Mouse (Mus musculus) cerebellum, postnatal 36 days (tissue): ENCODE measurements around the gene Map7d1.

Experiments
- DNase-seq, 2 experiments: peaks; one replicate each; pipeline ENCODE4 v3.0.0; 2021 to 2022; ENCODE audit warnings: mixed read lengths in 2 of 2

Gene Map7d1

DNA sequence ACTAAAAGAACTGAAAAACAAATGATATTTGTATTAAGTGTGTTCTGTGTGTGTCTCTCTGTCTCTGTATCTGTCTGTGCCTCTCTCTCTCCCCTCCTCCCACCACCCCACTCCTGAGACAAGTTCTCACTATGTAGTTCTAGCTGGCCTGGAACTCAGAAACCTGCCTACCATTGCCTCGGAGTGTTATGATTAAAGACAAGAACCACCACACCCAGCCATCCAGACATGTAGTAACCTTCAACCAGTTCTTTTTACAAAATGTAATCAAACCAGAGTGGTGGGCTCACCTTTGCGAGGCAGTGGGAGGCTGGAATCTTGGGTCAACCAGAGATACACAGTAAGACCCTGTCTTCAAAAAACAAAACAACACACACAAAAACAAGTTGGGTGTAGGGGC is 55.5 kb downstream of the Map7d1 start:
- no peak for DNase-seq

DNA sequence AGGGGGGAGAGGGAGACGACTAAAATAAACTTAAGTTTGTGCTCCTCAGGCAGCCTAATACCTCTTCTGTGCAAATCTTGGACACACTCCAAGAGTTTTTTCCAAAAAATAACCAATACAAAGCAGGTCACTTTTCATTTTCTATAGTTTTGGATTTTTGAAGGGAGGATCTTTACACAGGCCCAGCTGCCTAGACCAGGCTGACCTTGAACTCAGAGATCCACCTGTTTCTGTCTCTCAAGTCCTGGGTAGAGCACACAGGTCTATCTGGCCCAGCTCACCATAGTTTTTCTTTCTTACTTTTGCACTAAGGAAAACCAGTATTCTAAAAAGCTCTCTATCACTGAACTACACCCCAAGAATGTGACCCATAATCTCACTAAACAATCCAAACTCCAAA is 56.1 kb downstream of the Map7d1 start:
- DNase-seq: no peak

DNA sequence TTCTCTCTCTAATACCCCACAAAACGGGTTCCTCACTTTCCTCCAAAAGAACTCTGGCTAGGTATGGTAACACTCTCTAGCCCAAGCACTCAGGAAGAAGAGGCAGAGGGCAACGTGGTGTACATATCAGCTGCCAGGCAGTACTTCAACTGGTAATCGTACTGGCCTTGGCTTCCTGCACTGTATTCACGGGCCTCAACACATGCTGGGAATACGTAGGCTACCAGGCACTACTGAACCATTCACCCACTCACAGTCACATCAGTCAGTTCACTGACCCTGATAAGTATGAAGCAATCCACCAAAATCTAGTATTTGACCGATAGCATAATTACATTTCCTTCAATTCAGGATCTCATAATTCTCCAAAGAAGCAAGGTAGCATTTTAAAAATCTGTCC is 56.6 kb downstream of the Map7d1 start:
- DNase-seq: no peak

DNA sequence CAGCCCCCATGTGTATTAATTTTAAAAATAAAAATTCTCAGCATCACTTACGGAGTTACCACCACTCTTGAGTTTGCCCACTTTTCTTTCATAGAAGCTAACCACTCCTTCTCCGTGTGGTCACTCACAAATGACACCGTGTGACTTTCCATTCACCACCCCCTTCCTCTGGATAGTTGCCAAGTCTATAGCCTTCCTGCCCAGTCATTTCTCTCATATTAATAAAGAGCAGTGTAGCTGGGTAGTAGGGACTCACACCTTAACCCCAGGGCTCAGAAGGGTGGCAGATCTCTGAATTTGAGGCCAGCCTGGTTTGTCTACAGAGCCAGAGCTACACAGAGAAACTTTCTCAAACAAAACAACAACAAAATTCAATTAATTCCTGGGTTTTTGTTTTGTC is 58.7 kb downstream of the Map7d1 start:
- no peak for DNase-seq

GRCm38 (mm10) chr4:126194916-126195315 is 61.2 kb downstream of the Map7d1 start:
- no peak for DNase-seq

DNA sequence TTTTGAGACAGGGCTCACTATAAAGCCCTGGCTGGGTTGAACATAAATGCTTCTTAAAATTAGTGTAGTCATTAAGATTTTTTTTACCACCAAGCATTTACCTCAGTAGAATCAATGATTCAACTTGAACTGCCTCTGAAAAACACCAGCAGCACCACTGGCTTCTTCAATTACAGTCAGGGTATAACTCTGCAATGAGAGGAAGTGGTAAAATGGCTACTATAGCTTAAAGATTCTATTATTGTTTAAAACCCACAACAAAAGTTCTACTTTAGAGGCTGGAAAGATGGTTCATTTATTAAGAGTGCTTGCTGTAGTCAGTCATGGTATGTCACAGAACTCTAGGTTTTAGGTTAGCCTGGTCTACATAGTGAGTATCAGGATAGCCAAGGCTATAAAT is 61.9 kb downstream of the Map7d1 start:
- DNase-seq: no peak

GRCm38 (mm10) chr4:126190636-126191035 is 65.5 kb downstream of the Map7d1 start:
- DNase-seq: no peak

GRCm38 (mm10) chr4:126187096-126187495 is 69.0 kb downstream of the Map7d1 start:
- no peak for DNase-seq

DNA sequence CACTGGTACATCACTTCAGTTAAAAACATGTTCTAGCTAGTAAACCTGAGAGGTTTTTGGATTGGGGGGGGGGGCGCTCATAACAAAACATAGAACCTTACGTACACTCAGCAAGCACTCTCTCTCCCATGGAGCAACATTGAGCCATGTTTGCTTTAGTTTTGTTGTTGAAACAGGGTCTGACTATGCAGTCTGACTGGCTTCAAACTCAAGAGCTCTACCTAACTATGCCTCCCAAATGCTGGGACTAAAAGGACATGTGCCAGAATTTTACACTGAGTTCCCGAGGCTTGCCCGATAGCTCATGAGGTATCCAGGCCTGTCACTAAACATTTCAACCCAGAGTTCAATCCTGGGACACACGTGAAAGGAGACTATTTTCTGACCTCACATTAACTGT is 73.1 kb downstream of the Map7d1 start:
- no peak for DNase-seq
